Mouse (Mus musculus) stomach, postnatal 0 days (tissue): ENCODE measurements around the gene Gramd2. TPM values are rescaled to one million over a fixed set of nuclear protein-coding genes. Genes with fewer than 3 reads are reported as not detected.

Source experiments
- ATAC-seq: fragments of 200-750 bp; cut with Nextera tagmentation; 2 replicates; pipeline ENCODE4 v1.8.0; 2017; ENCODE audit not compliant: low FRiP score, low TSS enrichment
- DNase-seq: peaks from one replicate; pipeline ENCODE4 v3.0.0-alpha.2; 2016; ENCODE audit warnings: low spot score
- H3K27ac ChIP-seq: fragments of 300-500 bp; sonication (generic); replicated peaks from 2 replicates; pipeline ENCODE4 v1.5.1; 2014; ENCODE audit warnings: mild to moderate bottlenecking, control low read depth
- H3K27me3 ChIP-seq: fragments of 300-500 bp; sonication (generic); 2 replicates; pipeline ENCODE4 v1.6.1; 2014; ENCODE audit warnings: low read length; ENCODE audit not compliant: control insufficient read depth, insufficient read depth
- H3K36me3 ChIP-seq: fragments of 300-500 bp; sonication (generic); 2 replicates; pipeline ENCODE4 v1.6.1; 2014; ENCODE audit warnings: low read length, mixed read lengths; ENCODE audit not compliant: control insufficient read depth, insufficient read depth
- H3K4me1 ChIP-seq: fragments of 300-500 bp; sonication (generic); replicated peaks from 2 replicates; pipeline ENCODE4 v1.6.1; 2014; ENCODE audit warnings: antibody characterized with exemption; ENCODE audit not compliant: control insufficient read depth, insufficient read depth
- H3K4me2 ChIP-seq: fragments of 300-500 bp; sonication (generic); replicated peaks from 2 replicates; pipeline ENCODE4 v1.6.1; 2014; ENCODE audit warnings: low read depth, mild to moderate bottlenecking, control low read depth, moderate library complexity
- H3K4me3 ChIP-seq: fragments of 300-500 bp; sonication (generic); 2 replicates; pipeline ENCODE4 v1.5.1; 2014; ENCODE audit warnings: low read depth, low read length, control low read depth
- H3K9ac ChIP-seq: fragments of 300-500 bp; sonication (generic); 2 replicates; pipeline ENCODE4 v1.6.1; 2014; ENCODE audit warnings: mild to moderate bottlenecking, low read length, control low read depth, mixed read lengths
- H3K9me3 ChIP-seq: fragments of 300-500 bp; sonication (generic); 2 replicates; pipeline ENCODE4 v1.6.1; 2016; ENCODE audit warnings: low read length; ENCODE audit not compliant: control insufficient read depth
- CTCF ChIP-seq: IDR thresholded peaks from 2 replicates; pipeline ENCODE4 v1.5.1; 2016; ENCODE audit warnings: antibody characterized with exemption, low read depth, mild to moderate bottlenecking, moderate library complexity
- EP300 ChIP-seq: optimal IDR thresholded peaks from 2 replicates; pipeline ENCODE3; 2016; ENCODE audit warnings: antibody characterized with exemption
- WGBS: fragments of 180-500 bp; shearing (Covaris S2); extraction: QIAGEN DNeasy Blood & Tissue Kit; methylation state at CpG from one replicate; pipeline ENCODE4 v1.1.7; 2014; 5-methylcytosine and 5-hydroxymethylcytosine counted together
- polyA plus RNA-seq: library from polyadenylated mRNA; unstranded; fragments of >200 nt; fragmentation: Nextera tagmentation; extraction: Ambion mirVana; gene quantifications from 2 replicates; pipeline ENCODE4 v1.2.1, GENCODE M21; 2015

Gene Gramd2
- polyA plus RNA-seq, 1 experiment from 2014 or later: 5.9 TPM

DNA sequence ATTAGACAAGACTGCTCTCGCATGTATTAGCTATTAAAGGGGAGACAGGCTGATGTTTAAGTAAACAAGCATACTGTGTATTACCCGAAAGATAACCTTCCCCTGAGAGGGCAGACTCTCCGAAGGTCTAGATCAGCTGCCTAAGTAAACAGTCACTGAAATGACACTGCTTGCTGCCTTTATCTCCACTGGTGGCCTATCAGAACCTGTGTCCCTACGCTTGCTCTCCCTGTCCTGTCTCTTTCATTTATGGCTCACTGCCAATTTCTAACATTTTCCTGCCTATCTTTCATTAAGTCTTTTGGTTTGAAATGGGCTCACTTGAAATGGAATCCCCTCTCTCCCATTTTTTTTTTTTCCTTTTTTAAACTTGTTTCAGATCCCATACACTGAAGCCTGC, 55.5 kb downstream of the Gramd2 start:
- no peaks in the 10 kb centered on the region for H3K9me3 ChIP-seq
- no peak for TF ChIP-seq EP300
- TF ChIP-seq CTCF: no peak
- no peak for DNase-seq
- H3K4me1 ChIP-seq: no peaks in the 10 kb centered on the region
- ATAC-seq: no peak
- 37% methylated on average over 4 of the region's 4 CpGs for WGBS
- no peak overlapping the region for H3K9ac ChIP-seq
- no peaks in the 10 kb centered on the region for H3K36me3 ChIP-seq
- H3K27ac ChIP-seq: no peak overlapping the region
- no peak overlapping the region for H3K4me2 ChIP-seq
- no peak overlapping the region for H3K4me3 ChIP-seq
- H3K27me3 ChIP-seq: no peaks in the 10 kb centered on the region

DNA sequence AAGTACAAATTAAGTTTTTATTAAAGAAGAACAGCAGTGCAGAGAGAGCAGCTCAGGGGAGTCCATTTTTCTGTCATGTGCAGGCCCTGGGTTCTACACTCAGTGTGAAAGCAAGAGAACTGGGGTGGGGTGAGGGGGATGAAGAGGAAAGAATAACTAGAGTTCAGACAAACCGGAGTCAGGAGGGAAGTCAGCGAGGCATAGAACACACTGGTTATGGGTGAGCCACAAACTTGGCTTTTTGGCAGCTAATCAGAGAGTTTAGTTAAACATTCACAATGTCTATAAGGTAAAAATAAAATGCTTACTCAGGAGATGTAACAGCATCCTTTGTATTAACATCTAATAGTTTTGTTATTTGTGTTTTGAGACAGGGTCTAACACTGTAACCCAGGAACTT, 60.6 kb downstream of the Gramd2 start:
- no peak for TF ChIP-seq CTCF
- no peak for TF ChIP-seq EP300
- H3K27me3 ChIP-seq: no peaks in the 10 kb centered on the region
- 52% methylated on average over 2 of the region's 2 CpGs for whole genome bisulfite sequencing
- no peak overlapping the region for H3K4me3 ChIP-seq
- H3K4me2 ChIP-seq: no peak overlapping the region
- no peak for DNase-seq
- H3K4me1 ChIP-seq: no peaks in the 10 kb centered on the region
- no peak overlapping the region for H3K27ac ChIP-seq
- no peak for ATAC-seq
- no peaks in the 10 kb centered on the region for H3K9me3 ChIP-seq
- no peaks in the 10 kb centered on the region for H3K36me3 ChIP-seq
- H3K9ac ChIP-seq: no peak overlapping the region

DNA sequence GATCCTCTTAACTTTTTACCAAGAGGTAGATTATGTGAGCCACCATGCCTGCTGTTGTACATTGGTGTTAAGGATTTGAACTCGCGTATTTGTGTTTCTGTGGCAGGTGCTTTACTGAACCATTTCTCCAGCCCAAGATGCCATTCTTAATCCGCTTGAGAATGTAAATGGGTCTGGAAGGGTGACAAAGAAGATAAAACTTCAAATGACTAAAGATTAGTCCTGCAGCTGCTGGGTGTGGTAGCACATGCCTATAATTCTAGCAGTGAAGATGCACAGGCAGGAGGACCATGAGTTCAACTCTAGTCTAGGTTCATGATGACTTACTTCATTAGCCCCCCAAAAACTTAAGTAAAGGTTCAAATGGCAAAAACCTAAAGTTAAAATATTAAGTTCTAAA, 64.0 kb downstream of the Gramd2 start:
- no peak for ATAC-seq
- H3K9ac ChIP-seq: no peak overlapping the region
- TF ChIP-seq CTCF (no peak), EP300 (no peak)
- H3K27ac ChIP-seq: no peak overlapping the region
- H3K4me3 ChIP-seq: no peak overlapping the region
- no peaks in the 10 kb centered on the region for H3K4me1 ChIP-seq
- no peak for DNase-seq
- no peaks in the 10 kb centered on the region for H3K27me3 ChIP-seq
- H3K36me3 ChIP-seq: no peaks in the 10 kb centered on the region
- H3K4me2 ChIP-seq: no peak overlapping the region
- 94% methylated on average over 3 of the region's 3 CpGs for WGBS
- H3K9me3 ChIP-seq: no peaks in the 10 kb centered on the region

DNA sequence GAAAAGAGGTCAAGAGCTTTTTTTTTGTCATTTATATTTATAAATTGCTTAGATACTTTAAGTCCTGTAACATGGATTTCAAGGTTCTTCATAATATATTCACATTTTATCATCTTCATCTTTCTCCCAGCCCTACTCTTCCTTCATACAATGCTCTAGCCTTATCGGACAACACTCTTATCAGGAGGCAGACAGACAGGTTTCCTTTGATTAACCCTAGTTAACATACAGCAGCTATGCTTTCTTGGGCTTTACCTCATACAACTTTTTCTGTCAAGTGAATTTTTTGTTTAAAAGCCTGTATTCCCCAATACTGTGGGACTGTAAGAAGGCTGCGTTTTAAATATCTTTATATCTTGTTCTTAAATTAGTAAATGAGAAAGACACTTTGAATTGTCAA, 68.4 kb downstream of the Gramd2 start:
- WGBS: 81% methylated on average over 2 of the region's 2 CpGs
- no peaks in the 10 kb centered on the region for H3K36me3 ChIP-seq
- no peak overlapping the region for H3K4me3 ChIP-seq
- ATAC-seq (no peak), DNase-seq (no peak)
- H3K27me3 ChIP-seq: no peaks in the 10 kb centered on the region
- H3K27ac ChIP-seq: no peak overlapping the region
- no peaks in the 10 kb centered on the region for H3K4me1 ChIP-seq
- no peak for TF ChIP-seq CTCF
- TF ChIP-seq EP300: no peak
- H3K4me2 ChIP-seq: no peak overlapping the region
- no peak overlapping the region for H3K9ac ChIP-seq
- no peaks in the 10 kb centered on the region for H3K9me3 ChIP-seq

DNA sequence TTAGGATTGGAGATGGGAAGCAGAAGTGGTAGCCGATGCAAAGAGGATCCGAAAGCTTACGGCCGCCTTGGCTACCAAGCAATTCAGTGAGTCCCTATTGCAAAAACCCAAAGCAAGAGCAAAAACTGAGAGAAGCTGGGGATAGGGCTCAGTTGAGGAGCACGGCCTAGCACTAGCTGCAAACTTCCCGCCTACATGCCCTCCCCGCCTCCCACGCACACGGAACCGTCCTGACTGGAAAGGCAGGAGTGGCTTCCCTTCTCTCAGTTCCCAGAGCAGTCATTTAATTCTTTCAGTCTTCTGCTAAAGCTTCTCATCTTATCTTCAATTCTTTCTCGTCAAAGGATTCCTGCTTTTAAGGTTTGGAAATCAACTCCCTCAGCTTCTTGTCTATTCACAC, 69.0 kb downstream of the Gramd2 start:
- Histone ChIP-seq H3K9ac (no peak overlapping the region), H3K27ac (no peak overlapping the region), H3K4me1 (no peaks in the 10 kb centered on the region), H3K27me3 (no peaks in the 10 kb centered on the region), H3K4me2 (no peak overlapping the region), H3K9me3 (no peaks in the 10 kb centered on the region), H3K36me3 (no peaks in the 10 kb centered on the region), H3K4me3 (no peak overlapping the region)
- ATAC-seq: no peak
- TF ChIP-seq CTCF (no peak), EP300 (no peak)
- peak; percentile 35 for DNase-seq
- WGBS: 75% methylated on average over 11 of the region's 11 CpGs

DNA sequence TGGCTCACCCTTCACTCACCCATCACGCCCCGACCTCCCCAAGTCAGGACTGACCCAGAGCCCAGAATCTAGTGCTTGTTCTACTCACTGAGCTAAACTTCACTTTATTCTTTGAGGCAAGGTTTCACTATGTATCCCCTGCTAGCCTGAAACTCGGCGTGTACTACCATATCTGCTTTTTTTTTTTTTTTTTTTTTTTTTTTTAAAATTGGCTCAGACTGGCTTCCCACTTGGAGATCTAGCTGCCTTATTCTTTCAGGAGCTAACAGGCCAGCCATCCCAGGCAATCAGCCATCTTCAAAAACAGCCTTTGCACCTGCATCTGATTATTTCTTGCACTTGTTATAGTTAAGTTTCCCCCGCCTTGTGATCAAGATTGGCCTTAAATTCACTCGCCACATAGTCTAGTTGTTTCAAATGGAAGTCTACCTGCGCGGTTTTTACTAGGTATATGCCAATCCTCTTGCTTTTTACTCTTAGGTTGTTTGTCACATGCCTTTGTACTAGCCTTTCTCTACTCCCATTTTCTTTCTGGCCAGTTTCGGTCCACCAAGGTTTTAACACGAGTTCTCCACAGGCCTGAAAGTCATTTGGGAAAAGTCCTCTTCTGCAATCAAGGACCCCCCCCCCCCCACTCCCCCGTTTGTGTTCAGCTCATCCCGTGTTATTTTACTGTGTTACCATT, 69.8 kb downstream of the Gramd2 start:
- H3K27ac ChIP-seq: 0 out of 2 replicates have a peak overlapping the region, but pooled peaks have one; percentile 13
- no peak for ATAC-seq
- WGBS: 28% methylated on average over 12 of the region's 12 CpGs

More for the DNA sequence above, 69.8 kb downstream of the Gramd2 start:
- Histone ChIP-seq H3K9ac (peak overlapping the region; percentile 60), H3K9me3 (no peaks in the 10 kb centered on the region), H3K4me1 (no peaks in the 10 kb centered on the region), H3K4me2 (peak overlapping the region; percentile 66), H3K27me3 (no peaks in the 10 kb centered on the region), H3K36me3 (no peaks in the 10 kb centered on the region), H3K4me3 (peak overlapping the region; percentile 89)
- DNase-seq: no peak
- TF ChIP-seq CTCF: no peak
